Mouse (Mus musculus): Measurements from ENCODE around the gene Ltk. TPM values are rescaled to one million over a fixed set of nuclear protein-coding genes. Genes with fewer than 3 reads are reported as not detected.
A peak's percentile ranks its signal among the peaks of the same experiment; 100 is the strongest.

Gene Ltk
- total RNA-seq, 2 experiments from 2014 or later, result 13.7 to 14.3 TPM

GRCm38 (mm10) chr2:119798246-119798927 is 38.2 kb upstream of the Ltk start:
- peak overlapping the region; percentile 73 for H3K4me3 ChIP-seq
- peak; percentile 85 for TF ChIP-seq CTCF (conservative IDR thresholded peaks at IDR 0.05)
- DNase-seq (ENCODE audit: low spot score in 2 of 2), result peak in 1 of 2 experiments; percentile 60
- peak overlapping the region; percentile 90; the same call in 1 of the 2 replicates for H3K27ac ChIP-seq

GRCm38 (mm10) chr2:119797279-119797783 is 37.1 kb upstream of the Ltk start, which contains the start of gene Tyro3:
TSS of gene Tyro3 (plus strand) at chr2:119797733.
- DNase-seq (ENCODE audit: low spot score in 2 of 2), result no peak
- Histone ChIP-seq H3K4me3 (peak within 1 kb of the TSS; percentile 22; the same call in 1 of the 2 replicates), H3K27ac (peak within 1 kb of the TSS; percentile 90; the same call in 1 of the 2 replicates)
- no peak for TF ChIP-seq CTCF (conservative IDR thresholded peaks at IDR 0.05)

GRCm38 (mm10) chr2:119789996-119790395 is 29.8 kb upstream of the Ltk start:
- Histone ChIP-seq H3K4me3 (no peak overlapping the region), H3K27ac (no peak overlapping the region)
- DNase-seq (ENCODE audit: low spot score in 2 of 2), result no peak
- no peak for TF ChIP-seq CTCF (conservative IDR thresholded peaks at IDR 0.05)

GRCm38 (mm10) chr2:119787206-119787883 is 27.1 kb upstream of the Ltk start, which contains the start of gene Rpap1:
TSS of gene Rpap1 (minus strand) at chr2:119787537.
- H3K27ac ChIP-seq, result peak within 1 kb of the TSS; percentile 94
- H3K4me3 ChIP-seq, result peak within 1 kb of the TSS; percentile 62
- no peak for TF ChIP-seq CTCF (conservative IDR thresholded peaks at IDR 0.05)
- DNase-seq (ENCODE audit: low spot score in 2 of 2), result peak; percentile 79 to 84

GRCm38 (mm10) chr2:119767246-119767645 is 7.0 kb upstream of the Ltk start:
- H3K4me3 ChIP-seq, result no peak overlapping the region
- TF ChIP-seq CTCF (conservative IDR thresholded peaks at IDR 0.05), result peak; percentile 61
- no peak overlapping the region for H3K27ac ChIP-seq
- no peak for DNase-seq (ENCODE audit: low spot score in 2 of 2)

- no peak for TF ChIP-seq CTCF (conservative IDR thresholded peaks at IDR 0.05)
Measured at GRCm38 (mm10) chr2:119763924-119764323, 3.7 kb upstream of the Ltk start.

GRCm38 (mm10) chr2:119762276-119762675 is 2.0 kb upstream of the Ltk start:
- no peak overlapping the region for H3K4me3 ChIP-seq
- no peak overlapping the region for H3K27ac ChIP-seq
- no peak for TF ChIP-seq CTCF (conservative IDR thresholded peaks at IDR 0.05)
- DNase-seq (ENCODE audit: low spot score in 2 of 2), result no peak

More at GRCm38 (mm10) chr2:119763924-119764323, 3.7 kb upstream of the Ltk start:
- H3K27ac ChIP-seq, result 0 out of 2 replicates have a peak overlapping the region, but pooled peaks have one; percentile 1
- H3K4me3 ChIP-seq, result no peak overlapping the region
- no peak for DNase-seq (ENCODE audit: low spot score in 2 of 2)

GRCm38 (mm10) chr2:119758844-119759835 is 1.1 kb downstream of the Ltk start:
- H3K4me3 ChIP-seq, result peak overlapping the region; percentile 74
- TF ChIP-seq CTCF (conservative IDR thresholded peaks at IDR 0.05), result no peak
- peak overlapping the region; percentile 83; the same call in 1 of the 2 replicates for H3K27ac ChIP-seq
- no peak for DNase-seq (ENCODE audit: low spot score in 2 of 2)

GRCm38 (mm10) chr2:119758101-119758843 is 2.0 kb downstream of the Ltk start:
- no peak for DNase-seq (ENCODE audit: low spot score in 2 of 2)
- TF ChIP-seq CTCF (conservative IDR thresholded peaks at IDR 0.05), result no peak
- Histone ChIP-seq H3K27ac (peak overlapping the region; percentile 83), H3K4me3 (peak overlapping the region; percentile 74)

GRCm38 (mm10) chr2:119757601-119758100 is 2.6 kb downstream of the Ltk start:
- TF ChIP-seq CTCF (conservative IDR thresholded peaks at IDR 0.05), result no peak
- peak overlapping the region; percentile 74 for H3K4me3 ChIP-seq

GRCm38 (mm10) chr2:119749260-119749659 is 11.0 kb downstream of the Ltk start:
- no peak for TF ChIP-seq CTCF (conservative IDR thresholded peaks at IDR 0.05)

More at GRCm38 (mm10) chr2:119757601-119758100, 2.6 kb downstream of the Ltk start:
- no peak for DNase-seq (ENCODE audit: low spot score in 2 of 2)
- peak overlapping the region; percentile 83 for H3K27ac ChIP-seq

More at GRCm38 (mm10) chr2:119749260-119749659, 11.0 kb downstream of the Ltk start:
- DNase-seq (ENCODE audit: low spot score in 2 of 2), result peak in 1 of 2 experiments; percentile 32
- Histone ChIP-seq H3K27ac (0 out of 2 replicates have a peak overlapping the region, but pooled peaks have one; percentile 37), H3K4me3 (no peak overlapping the region; the same call in 1 of the 2 replicates)

All from layer of hippocampus, adult 2 months (tissue).